Mouse (Mus musculus) small intestine, adult 2 months (tissue): ENCODE measurements around the gene Adcy1. TPM values are rescaled to one million over a fixed set of nuclear protein-coding genes. Genes with fewer than 3 reads are reported as not detected.

Experiments
- H3K27ac ChIP-seq: fragments of 200-500 bp; 2 replicates; pipeline ENCODE4 v1.5.1; 2012; ENCODE audit warnings: low read depth, low read length, control low read depth, inconsistent platforms; ENCODE audit not compliant: insufficient read depth
- H3K27me3 ChIP-seq: fragments of 200-500 bp; 2 replicates; pipeline ENCODE4 v1.6.1; 2012; ENCODE audit warnings: mild to moderate bottlenecking, moderate library complexity, low read length, inconsistent platforms; ENCODE audit not compliant: control insufficient read depth, insufficient read depth
- H3K36me3 ChIP-seq: fragments of 200-500 bp; 2 replicates; pipeline ENCODE4 v1.6.1; 2012; ENCODE audit warnings: mild to moderate bottlenecking, low read length, control low read depth, inconsistent platforms; ENCODE audit not compliant: control insufficient read depth, insufficient read depth
- H3K4me1 ChIP-seq: fragments of 200-500 bp; 2 replicates; pipeline ENCODE4 v1.6.1; 2012; ENCODE audit warnings: low read length, inconsistent platforms, mixed read lengths; ENCODE audit not compliant: control insufficient read depth, insufficient read depth, insufficient read length
- H3K4me3 ChIP-seq: fragments of 200-500 bp; 2 replicates; pipeline ENCODE4 v1.5.1; 2012; ENCODE audit warnings: low read depth, mild to moderate bottlenecking, control low read depth, inconsistent platforms, low read length, moderate library complexity
- CTCF ChIP-seq: fragments of 200-500 bp; IDR thresholded peaks from 2 replicates; pipeline ENCODE4 v1.5.1; 2012; ENCODE audit warnings: low read depth, mild to moderate bottlenecking, control low read depth, inconsistent platforms, low read length, moderate library complexity, mixed read lengths; ENCODE audit not compliant: insufficient replicate concordance, insufficient read length; ENCODE audit errors: extremely low read depth
- POLR2A ChIP-seq: fragments of 200-500 bp; IDR thresholded peaks from 2 replicates; pipeline ENCODE4 v1.6.1; 2012; ENCODE audit warnings: low read depth, mild to moderate bottlenecking, control low read depth, inconsistent platforms, low read length, moderate library complexity
- WGBS: fragments of 180-500 bp; shearing (Covaris S2); methylation state at CpG from one replicate; pipeline ENCODE4 v1.1.7; 2018; 5-methylcytosine and 5-hydroxymethylcytosine counted together
- polyA plus RNA-seq: library from polyadenylated mRNA; depleted of rRNA; stranded (reverse); fragments of >200 nt; gene quantifications from 2 replicates; pipeline ENCODE4 v1.2.3, GENCODE M21; 2012

Gene Adcy1
- polyA plus RNA-seq, 1 experiment: 0.34 TPM

GRCm38 (mm10) chr11:7094844-7095243 lies 31.6 kb downstream of the Adcy1 start:
- Histone ChIP-seq H3K27me3 (no peaks in the 10 kb centered on the region), H3K4me3 (no peak overlapping the region), H3K4me1 (no peaks in the 10 kb centered on the region), H3K36me3 (no peaks in the 10 kb centered on the region), H3K27ac (no peak overlapping the region)
- TF ChIP-seq CTCF (no peak), POLR2A (no peak)
- WGBS: 94% methylated on average over 6 of the region's 6 CpGs

DNA sequence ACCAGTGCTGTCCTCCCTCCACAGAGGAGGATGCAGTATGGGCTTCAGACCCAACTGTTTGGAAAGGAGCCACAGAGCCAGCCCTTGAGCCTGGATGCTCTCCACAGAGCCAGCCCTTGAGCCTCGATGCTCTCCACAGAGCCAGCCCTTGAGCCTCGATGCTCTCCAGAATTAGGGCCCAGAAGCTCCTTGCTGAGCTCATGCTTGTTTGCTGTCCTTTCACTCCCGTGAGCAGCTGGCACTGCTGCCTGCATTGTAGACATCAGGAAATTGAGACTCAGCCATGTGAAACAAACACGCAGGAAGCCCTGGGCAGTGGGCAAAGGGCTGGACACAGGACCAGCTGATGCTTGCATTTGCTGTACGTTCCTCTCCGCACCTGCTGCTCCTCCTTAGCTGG lies 38.4 kb downstream of the Adcy1 start:
- H3K4me1 ChIP-seq: no peaks in the 10 kb centered on the region
- WGBS: 79% methylated on average over 6 of the region's 6 CpGs
- TF ChIP-seq CTCF (no peak), POLR2A (no peak)
- H3K36me3 ChIP-seq: no peaks in the 10 kb centered on the region
- no peak overlapping the region for H3K4me3 ChIP-seq
- no peak overlapping the region for H3K27ac ChIP-seq
- no peaks in the 10 kb centered on the region for H3K27me3 ChIP-seq

DNA sequence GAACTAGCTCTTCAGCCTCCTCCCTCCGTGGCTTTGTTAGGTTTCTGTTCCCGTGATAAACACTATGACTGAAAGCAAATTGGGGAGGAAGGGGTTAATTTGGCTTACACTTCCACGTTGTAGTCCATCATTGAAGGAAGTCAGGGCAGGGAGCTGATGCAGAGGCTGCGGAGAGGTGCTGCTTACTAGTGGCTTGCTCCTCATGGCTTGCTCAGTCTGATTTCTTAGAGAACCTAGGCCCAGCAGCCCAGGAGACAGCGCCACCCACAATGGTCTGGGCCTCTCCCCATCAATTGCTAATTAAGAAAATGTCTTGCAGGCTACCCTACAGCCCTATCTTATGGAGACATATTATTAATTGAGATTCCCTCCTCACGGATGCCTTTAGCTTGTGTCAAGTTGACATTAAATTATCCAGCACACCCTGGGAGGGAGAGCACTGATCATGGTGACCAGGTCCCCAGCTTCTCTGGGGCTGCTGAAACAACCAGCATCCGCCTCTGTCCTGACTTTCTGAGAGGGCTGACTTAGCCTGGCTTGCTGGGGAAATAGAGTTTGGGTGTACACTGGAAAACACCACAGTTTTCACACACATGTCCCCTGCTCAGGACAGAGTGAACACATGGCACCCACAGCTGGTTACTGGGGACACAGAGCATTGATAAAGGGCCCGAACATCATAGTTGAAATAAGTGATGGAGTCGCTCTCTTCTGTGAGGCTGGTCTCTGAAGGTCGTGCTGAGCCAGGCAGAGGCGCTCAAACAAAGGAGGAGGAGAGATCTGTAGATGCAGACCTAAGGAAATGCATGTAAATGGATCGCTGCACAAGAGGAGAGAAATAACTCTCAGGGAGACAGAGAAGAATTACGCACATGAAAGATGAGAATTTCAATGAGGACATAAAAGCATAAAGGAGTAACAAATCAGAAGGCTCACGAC lies 39.2 kb downstream of the Adcy1 start:
- TF ChIP-seq POLR2A (no peak), CTCF (no peak)
- no peaks in the 10 kb centered on the region for H3K4me1 ChIP-seq
- no peak overlapping the region for H3K4me3 ChIP-seq
- H3K27ac ChIP-seq: no peak overlapping the region
- no peaks in the 10 kb centered on the region for H3K36me3 ChIP-seq
- 69% methylated on average over 14 of the region's 14 CpGs for WGBS
- no peaks in the 10 kb centered on the region for H3K27me3 ChIP-seq

DNA sequence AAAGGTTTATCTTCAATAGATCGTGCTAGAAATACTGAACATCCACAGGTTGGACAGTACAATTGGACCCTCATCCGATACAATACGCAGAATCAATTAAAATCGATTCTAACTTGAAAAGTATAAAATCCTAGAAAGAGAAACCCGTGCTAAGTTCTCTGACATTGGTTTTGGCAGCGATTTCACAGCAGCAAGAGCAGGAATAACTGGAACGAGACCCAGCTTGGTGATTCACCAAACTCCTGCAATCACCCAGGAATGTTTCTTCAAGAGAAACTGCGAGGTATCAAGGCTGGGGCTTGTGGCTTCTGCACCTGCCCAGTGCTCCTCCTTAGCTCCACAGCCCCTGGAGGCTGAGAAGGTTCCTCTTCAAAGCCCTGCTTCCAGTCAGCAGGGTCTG lies 42.0 kb downstream of the Adcy1 start:
- no peak overlapping the region for H3K27ac ChIP-seq
- no peaks in the 10 kb centered on the region for H3K27me3 ChIP-seq
- no peak for TF ChIP-seq CTCF
- no peak for TF ChIP-seq POLR2A
- no peak overlapping the region for H3K4me3 ChIP-seq
- no peaks in the 10 kb centered on the region for H3K36me3 ChIP-seq
- 80% methylated on average over 8 of the region's 8 CpGs for WGBS
- H3K4me1 ChIP-seq: no peaks in the 10 kb centered on the region

DNA sequence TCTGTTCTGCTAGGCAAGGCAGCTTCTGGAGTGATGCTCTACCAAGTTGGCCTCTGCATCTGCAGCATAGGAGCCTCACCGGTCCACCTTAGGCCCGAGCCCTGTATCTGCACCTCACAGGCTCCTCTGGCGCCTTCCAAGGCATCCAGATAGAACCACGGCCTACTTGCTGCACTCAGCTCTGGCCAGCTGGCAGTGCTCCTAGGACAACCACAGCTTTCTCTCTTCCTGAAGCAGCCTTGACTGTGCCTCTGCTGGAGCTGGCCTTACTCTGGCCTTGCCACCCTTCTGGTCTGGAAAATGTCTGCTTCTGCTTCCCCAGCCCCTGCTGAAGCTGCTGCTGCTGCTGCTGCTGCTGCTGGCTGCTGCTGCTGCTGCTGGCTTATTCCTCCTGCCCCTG lies 45.8 kb downstream of the Adcy1 start:
- Histone ChIP-seq H3K36me3 (no peaks in the 10 kb centered on the region), H3K4me1 (no peaks in the 10 kb centered on the region), H3K27me3 (no peaks in the 10 kb centered on the region), H3K27ac (no peak overlapping the region), H3K4me3 (no peak overlapping the region)
- TF ChIP-seq CTCF (no peak), POLR2A (no peak)
- 89% methylated on average over 4 of the region's 4 CpGs for WGBS

- Histone ChIP-seq H3K4me3 (no peak overlapping the region), H3K27me3 (no peaks in the 10 kb centered on the region), H3K4me1 (no peaks in the 10 kb centered on the region), H3K36me3 (no peaks in the 10 kb centered on the region), H3K27ac (no peak overlapping the region)
- WGBS: 67% methylated on average over 4 of the region's 4 CpGs
- no peak for TF ChIP-seq POLR2A
- no peak for TF ChIP-seq CTCF
These were observed 49.8 kb downstream of the Adcy1 start for GRCm38 (mm10) chr11:7113046-7113445.

GRCm38 (mm10) chr11:7113687-7114086 lies 50.4 kb downstream of the Adcy1 start:
- no peaks in the 10 kb centered on the region for H3K4me1 ChIP-seq
- H3K4me3 ChIP-seq: no peak overlapping the region
- 43% methylated on average over 6 of the region's 6 CpGs for WGBS
- no peak for TF ChIP-seq POLR2A
- TF ChIP-seq CTCF: no peak
- no peaks in the 10 kb centered on the region for H3K36me3 ChIP-seq
- H3K27me3 ChIP-seq: no peaks in the 10 kb centered on the region
- no peak overlapping the region for H3K27ac ChIP-seq
